Mouse (Mus musculus) bone marrow, adult 2 months (tissue): ENCODE data around the gene Mybpc3.

Experiments
- CTCF ChIP-seq: fragments of 200-500 bp; IDR thresholded peaks from 2 replicates; pipeline ENCODE4 v1.5.1; 2011; ENCODE audit warnings: low read length, control low read depth; ENCODE audit not compliant: control insufficient read depth, insufficient read depth
- POLR2A ChIP-seq: fragments of 200-500 bp; IDR thresholded peaks from 2 replicates; pipeline ENCODE4 v1.6.1; 2011; ENCODE audit warnings: low read depth, mild to moderate bottlenecking, control low read depth, low read length, borderline replicate concordance; ENCODE audit not compliant: control insufficient read depth

- TF ChIP-seq CTCF = no peak
- TF ChIP-seq POLR2A = no peak
Observed at GRCm38 (mm10) chr2:91169587-91170322, 51.8 kb downstream of the Mybpc3 start.
